Mouse (Mus musculus) retina, postnatal 1 day (tissue): ENCODE results near the gene Kctd6.
A peak's percentile ranks its signal among the peaks of the same experiment; 100 is the strongest.

Experiments used
- DNase-seq: peaks from one replicate; pipeline ENCODE4 v3.0.0-alpha.2; 2012

Kctd6 gene

GRCm38 (mm10) chr14:8213803-8214224 is at the start of gene Kctd6:
Gene Kctd6 (plus strand): TSS chr14:8214140.
- DNase-seq: peak; percentile 96

GRCm38 (mm10) chr14:8164463-8164862 is 49.5 kb upstream of the Kctd6 start:
- DNase-seq: no peak

GRCm38 (mm10) chr14:8172507-8173410 is 41.2 kb upstream of the Kctd6 start, which contains the start of gene Pdhb:
Gene Pdhb (minus strand): TSS chr14:8173025.
- DNase-seq: peak; percentile 100

- DNase-seq: peak; percentile 60
Measured at GRCm38 (mm10) chr14:8173542-8174250, 40.2 kb upstream of the Kctd6 start.

GRCm38 (mm10) chr14:8174634-8175033 is 39.3 kb upstream of the Kctd6 start:
- no peak for DNase-seq

- peak; percentile 58 for DNase-seq
Measured at GRCm38 (mm10) chr14:8176251-8176650, 37.7 kb upstream of the Kctd6 start.

- no peak for DNase-seq
Measured at GRCm38 (mm10) chr14:8180371-8181035, 33.4 kb upstream of the Kctd6 start.

- DNase-seq: no peak
Measured at GRCm38 (mm10) chr14:8183330-8183729, 30.6 kb upstream of the Kctd6 start.

GRCm38 (mm10) chr14:8186278-8187045 is 27.5 kb upstream of the Kctd6 start:
- no peak for DNase-seq

- no peak for DNase-seq
Measured at GRCm38 (mm10) chr14:8190556-8190955, 23.4 kb upstream of the Kctd6 start.

GRCm38 (mm10) chr14:8191331-8191965 is 22.5 kb upstream of the Kctd6 start:
- no peak for DNase-seq

GRCm38 (mm10) chr14:8192727-8193126 is 21.2 kb upstream of the Kctd6 start:
- DNase-seq: no peak

GRCm38 (mm10) chr14:8200769-8201168 is 13.2 kb upstream of the Kctd6 start:
- no peak for DNase-seq

GRCm38 (mm10) chr14:8201715-8202114 is 12.2 kb upstream of the Kctd6 start:
- DNase-seq: no peak

- DNase-seq: no peak
Measured at GRCm38 (mm10) chr14:8206179-8206910, 7.6 kb upstream of the Kctd6 start.

GRCm38 (mm10) chr14:8207105-8207504 is 6.8 kb upstream of the Kctd6 start:
- no peak for DNase-seq

GRCm38 (mm10) chr14:8207543-8207942 is 6.4 kb upstream of the Kctd6 start:
- no peak for DNase-seq

- DNase-seq: no peak
Measured at GRCm38 (mm10) chr14:8208876-8209275, 5.1 kb upstream of the Kctd6 start.

- DNase-seq: no peak
Measured at GRCm38 (mm10) chr14:8209896-8210295, 4.0 kb upstream of the Kctd6 start.

GRCm38 (mm10) chr14:8212996-8213395 is 944 bp upstream of the Kctd6 start:
- DNase-seq: no peak
